Mouse (Mus musculus) small intestine, adult 2 months (tissue): ENCODE results near the gene Tradd.

ENCODE experiments used
- CTCF ChIP-seq: fragments of 200-500 bp; IDR thresholded peaks from 2 replicates; pipeline ENCODE4 v1.5.1; 2012; ENCODE audit warnings: low read depth, mild to moderate bottlenecking, control low read depth, inconsistent platforms, low read length, moderate library complexity, mixed read lengths; ENCODE audit not compliant: insufficient replicate concordance, insufficient read length; ENCODE audit errors: extremely low read depth
- POLR2A ChIP-seq: fragments of 200-500 bp; IDR thresholded peaks from 2 replicates; pipeline ENCODE4 v1.6.1; 2012; ENCODE audit warnings: low read depth, mild to moderate bottlenecking, control low read depth, inconsistent platforms, low read length, moderate library complexity

- TF ChIP-seq CTCF (no peak), POLR2A (no peak)
Observed at GRCm38 (mm10) chr8:105252680-105253537, 11.5 kb downstream of the Tradd start.
